Mouse (Mus musculus): ENCODE results near the gene Rpl27a.

- TF ChIP-seq CTCF (IDR thresholded peaks at IDR 0.05; ENCODE audit: low read depth) (peak; percentile 68), EP300 (IDR thresholded peaks at IDR 0.05; ENCODE audit: low read depth) (no peak)
These were observed 9.4 kb downstream of the Rpl27a start for GRCm38 (mm10) chr7:109528356-109528755.

Data from liver, embryonic 14.5 days (tissue).